Mouse (Mus musculus): ENCODE results near the gene Itih5. TPM values are rescaled to one million over a fixed set of nuclear protein-coding genes. Genes with fewer than 3 reads are reported as not detected.

Gene Itih5
- polyA plus RNA-seq, 1 experiment from 2014 or later = 3.2 TPM

DNA sequence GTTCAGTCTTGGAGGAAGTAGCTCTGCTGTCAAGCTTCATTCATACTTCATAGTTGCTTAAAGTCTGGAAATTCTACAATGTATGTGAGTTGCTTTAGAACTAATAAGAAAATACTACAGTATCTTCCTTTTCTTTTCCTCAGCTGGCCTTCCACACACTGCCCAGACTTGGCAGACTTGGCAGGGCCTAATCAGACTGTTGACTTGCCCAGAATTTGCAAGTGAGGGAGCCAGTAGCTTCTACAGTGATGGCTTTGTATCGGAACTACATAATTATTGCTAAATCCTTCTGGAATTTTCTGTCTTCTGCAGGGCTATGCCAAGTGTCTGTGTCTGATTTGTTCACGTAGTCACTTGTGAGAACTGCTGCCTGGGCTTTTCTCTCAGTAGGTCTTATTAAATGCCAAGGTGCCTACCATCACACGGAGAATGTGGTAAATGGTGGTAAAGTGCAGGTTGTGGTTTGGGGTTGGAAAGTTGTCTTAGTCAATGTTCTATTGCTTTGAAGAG is 120.2 kb downstream of the Itih5 start:
- Histone ChIP-seq H3K4me3 (ENCODE audit: low read depth, low read length) (no peak overlapping the region), H3K36me3 (replicated peaks; ENCODE audit: insufficient read depth, low read length) (no peaks in the 10 kb centered on the region), H3K9me3 (ENCODE audit: low read length) (no peaks in the 10 kb centered on the region), H3K27ac (ENCODE audit: low read depth) (no peak overlapping the region), H3K27me3 (ENCODE audit: insufficient read depth, low read length) (no peaks in the 10 kb centered on the region), H3K4me2 (ENCODE audit: low read depth, low read length) (no peak overlapping the region), H3K9ac (replicated peaks) (no peak overlapping the region), H3K4me1 (ENCODE audit: insufficient read depth) (peaks cover 8% of the 10 kb centered on the region; the same call in 1 of the 2 replicates)
- WGBS (ENCODE audit: insufficient replicate concordance) = 79% methylated on average over 3 of the region's 3 CpGs
- ATAC-seq (no peak), DNase-seq (no peak)
- no peak for TF ChIP-seq CTCF (IDR thresholded peaks at IDR 0.05; ENCODE audit: low read depth)
- TF ChIP-seq EP300 (IDR thresholded peaks at IDR 0.05; ENCODE audit: low read depth) = no peak

DNA sequence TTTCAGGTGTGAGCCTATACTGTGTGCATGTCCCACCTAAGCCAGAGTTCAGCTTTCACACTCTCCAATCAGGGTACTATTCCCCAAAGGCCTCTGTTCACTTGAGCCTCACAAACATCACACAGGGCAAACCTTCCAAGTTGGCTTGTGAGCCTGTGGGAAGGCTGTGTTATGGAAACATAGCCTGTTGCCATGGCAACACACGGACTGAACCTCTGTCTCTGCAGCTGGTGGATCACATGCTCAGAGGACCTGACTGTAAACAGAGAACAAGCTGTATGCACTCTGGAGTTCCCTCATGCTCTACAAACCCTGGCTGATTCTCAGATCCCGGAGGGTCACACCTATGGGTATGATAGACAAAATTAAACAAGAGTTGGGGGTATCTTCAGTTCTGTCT is 122.8 kb downstream of the Itih5 start:
- ATAC-seq (peak; percentile 96), DNase-seq (peak; percentile 68)
- Histone ChIP-seq H3K27ac (ENCODE audit: low read depth) (0 out of 2 replicates have a peak overlapping the region, but pooled peaks have one; percentile 18), H3K9me3 (ENCODE audit: low read length) (no peaks in the 10 kb centered on the region), H3K4me2 (ENCODE audit: low read depth, low read length) (no peak overlapping the region), H3K4me1 (ENCODE audit: insufficient read depth) (peaks cover 6% of the 10 kb centered on the region; the same call in 1 of the 2 replicates), H3K4me3 (ENCODE audit: low read depth, low read length) (no peak overlapping the region), H3K27me3 (ENCODE audit: insufficient read depth, low read length) (no peaks in the 10 kb centered on the region), H3K9ac (replicated peaks) (no peak overlapping the region), H3K36me3 (replicated peaks; ENCODE audit: insufficient read depth, low read length) (no peaks in the 10 kb centered on the region)
- no peak for TF ChIP-seq EP300 (IDR thresholded peaks at IDR 0.05; ENCODE audit: low read depth)
- no peak for TF ChIP-seq CTCF (IDR thresholded peaks at IDR 0.05; ENCODE audit: low read depth)
- WGBS (ENCODE audit: insufficient replicate concordance) = 43% methylated on average over 2 of the region's 2 CpGs

DNA sequence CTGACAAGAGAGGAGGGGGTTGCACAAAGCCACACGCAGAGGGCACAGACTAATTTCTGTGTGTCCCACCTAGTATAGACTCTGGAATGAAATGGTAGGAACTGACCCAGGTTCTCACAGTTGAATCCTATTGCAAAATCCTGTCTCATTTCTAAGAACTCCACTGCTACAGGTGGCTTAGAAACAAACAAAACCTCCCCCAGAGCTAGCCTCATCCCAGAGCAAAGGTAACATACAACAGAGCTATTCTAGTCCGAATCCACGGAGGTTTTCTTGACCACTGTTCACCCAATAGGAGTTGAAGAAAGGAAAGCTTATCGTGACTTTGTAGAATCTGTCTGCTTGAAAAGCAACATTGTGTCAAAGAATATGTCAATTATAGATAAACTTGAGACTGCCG is 130.3 kb downstream of the Itih5 start:
- peak; percentile 87 for ATAC-seq
- H3K27ac ChIP-seq (ENCODE audit: low read depth) = peak overlapping the region; percentile 80
- WGBS (ENCODE audit: insufficient replicate concordance) = 31% methylated on average over 5 of the region's 5 CpGs
- H3K9me3 ChIP-seq (ENCODE audit: low read length) = no peaks in the 10 kb centered on the region
- H3K4me1 ChIP-seq (ENCODE audit: insufficient read depth) = peaks cover 7% of the 10 kb centered on the region
- TF ChIP-seq EP300 (IDR thresholded peaks at IDR 0.05; ENCODE audit: low read depth) (peak; percentile 52; the same call in 1 of the 2 replicates), CTCF (IDR thresholded peaks at IDR 0.05; ENCODE audit: low read depth) (no peak)
- H3K9ac ChIP-seq (replicated peaks) = no peak overlapping the region
- no peaks in the 10 kb centered on the region for H3K27me3 ChIP-seq (ENCODE audit: insufficient read depth, low read length)
- no peaks in the 10 kb centered on the region for H3K36me3 ChIP-seq (replicated peaks; ENCODE audit: insufficient read depth, low read length)
- H3K4me3 ChIP-seq (ENCODE audit: low read depth, low read length) = no peak overlapping the region
- no peak for DNase-seq
- H3K4me2 ChIP-seq (ENCODE audit: low read depth, low read length) = no peak overlapping the region

DNA sequence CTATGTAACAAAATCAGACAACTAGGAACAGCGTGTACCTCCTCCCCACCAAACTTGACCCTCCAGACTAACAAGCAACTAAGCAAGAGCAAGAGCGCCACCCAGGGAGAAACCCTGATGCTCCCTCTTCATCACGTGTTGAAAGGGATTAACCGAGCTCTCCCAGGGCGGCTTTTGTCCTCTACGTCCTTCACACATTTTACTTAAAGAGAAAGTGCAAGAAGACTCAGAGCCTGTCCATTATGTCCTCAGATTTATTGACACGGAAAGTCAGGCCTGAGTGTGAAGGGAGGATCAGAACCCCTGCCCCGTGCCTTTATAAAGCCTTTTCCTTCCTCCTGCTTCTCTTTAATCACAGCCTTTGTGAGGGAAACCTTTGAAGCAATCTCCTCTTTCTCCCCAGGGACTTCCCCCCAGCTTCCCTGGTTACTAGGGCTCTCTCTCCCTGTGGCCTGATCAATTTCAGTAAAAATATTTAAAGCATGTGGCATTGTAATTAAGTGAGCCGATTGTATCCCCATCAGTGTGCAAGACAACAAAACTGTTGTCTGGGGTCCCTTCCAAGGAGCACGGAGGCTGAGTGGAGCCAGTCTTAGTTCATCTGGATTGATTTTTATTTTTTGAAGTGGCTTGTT is 131.4 kb downstream of the Itih5 start:
- TF ChIP-seq CTCF (IDR thresholded peaks at IDR 0.05; ENCODE audit: low read depth) = peak; percentile 64
- TF ChIP-seq EP300 (IDR thresholded peaks at IDR 0.05; ENCODE audit: low read depth) = no peak
- no peak overlapping the region for H3K4me2 ChIP-seq (ENCODE audit: low read depth, low read length)
- 16% methylated on average over 10 of the region's 10 CpGs for WGBS (ENCODE audit: insufficient replicate concordance)
- no peak overlapping the region for H3K9ac ChIP-seq (replicated peaks)
- peak; percentile 69 for DNase-seq
- peak overlapping the region; percentile 80; the same call in 1 of the 2 replicates for H3K27ac ChIP-seq (ENCODE audit: low read depth)
- H3K9me3 ChIP-seq (ENCODE audit: low read length) = no peaks in the 10 kb centered on the region
- no peaks in the 10 kb centered on the region for H3K36me3 ChIP-seq (replicated peaks; ENCODE audit: insufficient read depth, low read length)
- H3K4me1 ChIP-seq (ENCODE audit: insufficient read depth) = peaks cover 7% of the 10 kb centered on the region
- H3K27me3 ChIP-seq (ENCODE audit: insufficient read depth, low read length) = no peaks in the 10 kb centered on the region
- no peak overlapping the region for H3K4me3 ChIP-seq (ENCODE audit: low read depth, low read length)
- peak; percentile 78 for ATAC-seq

DNA sequence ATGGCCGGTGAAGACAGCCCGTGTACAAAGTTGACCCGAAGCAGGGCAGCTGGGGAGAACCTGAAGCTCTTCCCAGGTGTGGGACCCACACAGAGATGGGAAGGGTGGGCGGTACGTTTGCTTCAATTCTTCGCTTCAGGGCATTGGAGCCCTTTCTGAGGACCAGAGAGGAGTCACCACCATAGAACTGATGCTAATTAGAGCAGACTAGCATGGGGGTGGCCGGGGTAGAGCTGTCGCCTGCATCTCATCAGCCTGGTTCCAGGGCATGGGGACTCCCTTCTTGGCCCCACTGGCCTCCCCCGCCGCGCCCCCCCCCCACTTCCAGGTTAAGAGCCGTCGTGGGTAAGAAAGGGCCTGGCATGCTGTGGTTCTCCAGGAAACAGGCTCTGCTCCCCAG is 132.6 kb downstream of the Itih5 start:
- Histone ChIP-seq H3K9me3 (ENCODE audit: low read length) (no peaks in the 10 kb centered on the region), H3K4me1 (ENCODE audit: insufficient read depth) (peaks cover 7% of the 10 kb centered on the region), H3K27ac (ENCODE audit: low read depth) (no peak overlapping the region), H3K9ac (replicated peaks) (no peak overlapping the region), H3K27me3 (ENCODE audit: insufficient read depth, low read length) (no peaks in the 10 kb centered on the region), H3K4me3 (ENCODE audit: low read depth, low read length) (no peak overlapping the region), H3K36me3 (replicated peaks; ENCODE audit: insufficient read depth, low read length) (no peaks in the 10 kb centered on the region), H3K4me2 (ENCODE audit: low read depth, low read length) (no peak overlapping the region)
- no peak for TF ChIP-seq CTCF (IDR thresholded peaks at IDR 0.05; ENCODE audit: low read depth)
- no peak for TF ChIP-seq EP300 (IDR thresholded peaks at IDR 0.05; ENCODE audit: low read depth)
- WGBS (ENCODE audit: insufficient replicate concordance) = 63% methylated on average over 13 of the region's 13 CpGs
- ATAC-seq = no peak
- DNase-seq = no peak

DNA sequence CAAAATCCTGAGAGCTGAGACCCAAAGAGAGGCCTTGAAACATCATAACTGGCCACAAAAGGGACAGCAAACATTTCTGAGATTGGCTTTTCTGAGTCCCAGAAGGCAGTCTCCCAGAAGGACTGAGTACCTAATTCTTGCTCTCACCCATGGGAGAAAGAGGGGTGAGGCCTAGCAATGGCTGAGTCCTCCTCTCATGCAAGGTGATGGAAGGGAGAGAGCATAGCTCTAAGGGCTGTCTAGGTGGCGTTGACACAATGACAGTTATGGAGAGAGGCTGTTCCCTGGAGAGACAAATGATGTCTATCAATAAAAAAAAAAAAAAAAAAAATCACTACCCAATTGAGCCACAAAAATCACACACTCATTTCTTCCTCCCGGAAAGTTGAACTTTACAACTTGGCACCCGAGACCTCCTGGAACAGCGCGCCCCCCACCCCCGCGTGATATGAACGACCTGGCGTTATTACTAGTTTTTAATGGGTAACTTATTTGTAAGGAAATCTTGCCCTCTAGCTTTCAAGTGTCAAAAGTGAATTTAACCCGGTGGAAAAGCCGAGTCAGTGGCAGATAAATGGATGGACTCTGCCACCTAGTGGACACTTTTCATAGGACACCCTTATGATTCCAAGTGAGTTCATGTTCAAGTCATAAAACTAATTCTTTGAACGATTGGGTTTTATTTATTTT is 134.9 kb downstream of the Itih5 start:
- WGBS (ENCODE audit: insufficient replicate concordance) = 14% methylated on average over 12 of the region's 12 CpGs
- H3K27me3 ChIP-seq (ENCODE audit: insufficient read depth, low read length) = no peaks in the 10 kb centered on the region
- DNase-seq (peak; percentile 66), ATAC-seq (peak; percentile 12; the same call in 1 of the 2 replicates)
- H3K9ac ChIP-seq (replicated peaks) = no peak overlapping the region
- no peak overlapping the region for H3K4me3 ChIP-seq (ENCODE audit: low read depth, low read length)
- peak overlapping the region; percentile 40 for H3K4me2 ChIP-seq (ENCODE audit: low read depth, low read length)
- TF ChIP-seq CTCF (IDR thresholded peaks at IDR 0.05; ENCODE audit: low read depth) (peak; percentile 87), EP300 (IDR thresholded peaks at IDR 0.05; ENCODE audit: low read depth) (no peak)
- H3K36me3 ChIP-seq (replicated peaks; ENCODE audit: insufficient read depth, low read length) = no peaks in the 10 kb centered on the region
- H3K27ac ChIP-seq (ENCODE audit: low read depth) = no peak overlapping the region
- H3K4me1 ChIP-seq (ENCODE audit: insufficient read depth) = peaks cover 5% of the 10 kb centered on the region
- H3K9me3 ChIP-seq (ENCODE audit: low read length) = no peaks in the 10 kb centered on the region

Measured in liver, postnatal 0 days (tissue).